Mouse (Mus musculus): Measurements from ENCODE around the gene Csrp3. TPM values are rescaled to one million over a fixed set of nuclear protein-coding genes. Genes with fewer than 3 reads are reported as not detected.

Gene Csrp3
- polyA plus RNA-seq, 1 experiment from 2014 or later: 1.4 TPM

DNA sequence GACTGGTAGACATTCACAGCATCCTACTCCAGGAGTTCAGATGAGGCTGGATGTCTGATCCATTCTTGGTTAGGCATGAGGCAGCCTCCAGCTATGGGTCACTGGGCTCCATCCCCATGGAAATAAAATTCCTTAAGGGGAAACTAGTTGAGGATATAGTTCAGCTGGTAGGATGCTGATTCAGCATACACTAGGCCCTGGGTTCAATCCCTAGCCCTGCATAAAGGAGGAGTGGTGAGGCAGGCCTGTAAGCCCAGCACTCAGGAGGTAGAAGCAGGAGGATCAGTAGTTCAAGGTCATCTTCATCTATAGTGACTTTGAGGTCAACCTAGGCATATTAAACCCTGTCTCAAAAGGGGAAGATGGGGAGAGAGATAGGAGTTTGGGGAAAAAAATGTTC, 16.4 kb upstream of the Csrp3 start:
- H3K9me3 ChIP-seq: no peaks in the 10 kb centered on the region
- H3K27ac ChIP-seq: no peak overlapping the region
- no peaks in the 10 kb centered on the region for H3K4me1 ChIP-seq (replicated peaks)
- H3K27me3 ChIP-seq: no peaks in the 10 kb centered on the region
- no peak overlapping the region for H3K9ac ChIP-seq
- H3K4me3 ChIP-seq: no peak overlapping the region
- ATAC-seq (ENCODE audit: low FRiP score): no peak
- H3K36me3 ChIP-seq: 0 out of 2 replicates have a peak, but pooled peaks cover 4% of the 10 kb centered on the region
- no peak overlapping the region for H3K4me2 ChIP-seq

GRCm38 (mm10) chr7:48861796-48862195, 14.0 kb upstream of the Csrp3 start:
- 87% methylated on average over 4 of the region's 4 CpGs for WGBS
- Histone ChIP-seq H3K9ac (no peak overlapping the region), H3K4me2 (no peak overlapping the region), H3K4me1 (replicated peaks) (no peaks in the 10 kb centered on the region), H3K27me3 (no peaks in the 10 kb centered on the region), H3K9me3 (no peaks in the 10 kb centered on the region), H3K4me3 (no peak overlapping the region), H3K36me3 (0 out of 2 replicates have a peak, but pooled peaks cover 4% of the 10 kb centered on the region), H3K27ac (no peak overlapping the region)
- ATAC-seq (ENCODE audit: low FRiP score): no peak

DNA sequence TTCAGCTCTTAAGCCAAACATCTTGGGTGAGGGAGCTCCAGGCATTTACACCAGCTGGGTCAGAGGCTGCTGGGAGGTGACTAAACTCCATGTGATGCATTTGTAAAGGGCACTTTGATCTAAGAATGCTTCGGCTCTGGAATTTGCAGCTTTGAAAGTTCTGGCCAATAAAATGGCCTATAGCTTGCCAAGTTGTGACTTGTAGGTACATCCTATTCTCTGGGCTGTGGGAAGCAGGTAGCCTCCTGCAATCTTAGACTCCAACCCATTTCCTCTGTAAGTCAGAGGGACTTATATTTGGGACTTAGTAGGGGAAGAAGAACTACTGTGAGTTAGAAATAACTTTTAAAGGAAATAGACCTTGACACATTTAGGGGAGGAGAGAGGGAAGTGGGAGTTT, 13.1 kb upstream of the Csrp3 start:
- no peak for ATAC-seq (ENCODE audit: low FRiP score)
- Histone ChIP-seq H3K4me3 (no peak overlapping the region), H3K27me3 (no peaks in the 10 kb centered on the region), H3K4me1 (replicated peaks) (no peaks in the 10 kb centered on the region), H3K36me3 (0 out of 2 replicates have a peak, but pooled peaks cover 3% of the 10 kb centered on the region), H3K9ac (no peak overlapping the region), H3K27ac (no peak overlapping the region), H3K9me3 (no peaks in the 10 kb centered on the region), H3K4me2 (no peak overlapping the region)
- WGBS: 76% methylated on average over 1 of the region's 1 CpGs

- Histone ChIP-seq H3K4me1 (replicated peaks) (no peaks in the 10 kb centered on the region), H3K36me3 (no peaks in the 10 kb centered on the region), H3K27me3 (no peaks in the 10 kb centered on the region), H3K4me3 (no peak overlapping the region), H3K9ac (no peak overlapping the region), H3K9me3 (no peaks in the 10 kb centered on the region), H3K27ac (no peak overlapping the region), H3K4me2 (no peak overlapping the region)
- 93% methylated on average over 4 of the region's 4 CpGs for WGBS
- ATAC-seq (ENCODE audit: low FRiP score): no peak
Measured at GRCm38 (mm10) chr7:48859362-48859761, 11.5 kb upstream of the Csrp3 start.

- Histone ChIP-seq H3K27ac (no peak overlapping the region), H3K36me3 (no peaks in the 10 kb centered on the region), H3K9me3 (no peaks in the 10 kb centered on the region), H3K4me2 (no peak overlapping the region), H3K9ac (no peak overlapping the region), H3K27me3 (no peaks in the 10 kb centered on the region), H3K4me3 (no peak overlapping the region), H3K4me1 (replicated peaks) (no peaks in the 10 kb centered on the region)
- no peak for ATAC-seq (ENCODE audit: low FRiP score)
- 79% methylated on average over 1 of the region's 1 CpGs for WGBS
Measured at GRCm38 (mm10) chr7:48858257-48858656, 10.4 kb upstream of the Csrp3 start.

DNA sequence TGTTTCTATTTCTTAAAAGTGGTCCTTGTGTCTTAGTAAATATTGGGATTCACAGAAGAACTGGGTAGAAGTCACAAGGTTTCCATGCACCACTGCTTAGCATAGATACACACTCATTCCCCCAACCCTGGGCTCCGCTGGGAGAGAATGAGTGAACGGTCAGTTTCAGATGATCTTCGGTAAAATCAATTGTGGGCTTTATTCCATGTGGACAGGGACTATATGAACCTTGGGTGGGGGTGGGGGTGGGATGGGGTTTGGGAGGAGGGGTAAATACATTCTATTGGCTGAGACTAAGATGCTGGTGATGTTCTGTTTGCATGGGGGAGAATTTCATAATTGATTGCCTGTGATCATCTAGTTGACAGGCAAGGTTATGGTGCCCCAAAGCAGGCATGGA, 7.6 kb upstream of the Csrp3 start:
- 93% methylated on average over 3 of the region's 3 CpGs for WGBS
- ATAC-seq (ENCODE audit: low FRiP score): no peak
- Histone ChIP-seq H3K4me3 (no peak overlapping the region), H3K27me3 (no peaks in the 10 kb centered on the region), H3K4me2 (no peak overlapping the region), H3K27ac (no peak overlapping the region), H3K4me1 (replicated peaks) (0 out of 2 replicates have a peak, but pooled peaks cover 7% of the 10 kb centered on the region), H3K36me3 (no peaks in the 10 kb centered on the region), H3K9me3 (no peaks in the 10 kb centered on the region), H3K9ac (no peak overlapping the region)

GRCm38 (mm10) chr7:48853496-48853895, 5.7 kb upstream of the Csrp3 start:
- no peaks in the 10 kb centered on the region for H3K9me3 ChIP-seq
- ATAC-seq (ENCODE audit: low FRiP score): no peak
- 0 out of 2 replicates have a peak, but pooled peaks cover 7% of the 10 kb centered on the region for H3K4me1 ChIP-seq (replicated peaks)
- no peak overlapping the region for H3K9ac ChIP-seq
- 89% methylated on average over 13 of the region's 13 CpGs for WGBS
- H3K4me3 ChIP-seq: no peak overlapping the region
- no peaks in the 10 kb centered on the region for H3K36me3 ChIP-seq
- H3K4me2 ChIP-seq: no peak overlapping the region
- H3K27ac ChIP-seq: no peak overlapping the region
- H3K27me3 ChIP-seq: 0 out of 2 replicates have a peak, but pooled peaks cover 5% of the 10 kb centered on the region

- Histone ChIP-seq H3K27ac (no peak overlapping the region), H3K9me3 (no peaks in the 10 kb centered on the region), H3K4me1 (replicated peaks) (peaks cover 18% of the 10 kb centered on the region), H3K27me3 (peaks cover 20% of the 10 kb centered on the region), H3K4me3 (no peak overlapping the region), H3K9ac (no peak overlapping the region), H3K4me2 (no peak overlapping the region), H3K36me3 (no peaks in the 10 kb centered on the region)
- WGBS: 51% methylated on average over 6 of the region's 6 CpGs
- ATAC-seq (ENCODE audit: low FRiP score): no peak
Measured at GRCm38 (mm10) chr7:48851529-48852104, 3.8 kb upstream of the Csrp3 start.

DNA sequence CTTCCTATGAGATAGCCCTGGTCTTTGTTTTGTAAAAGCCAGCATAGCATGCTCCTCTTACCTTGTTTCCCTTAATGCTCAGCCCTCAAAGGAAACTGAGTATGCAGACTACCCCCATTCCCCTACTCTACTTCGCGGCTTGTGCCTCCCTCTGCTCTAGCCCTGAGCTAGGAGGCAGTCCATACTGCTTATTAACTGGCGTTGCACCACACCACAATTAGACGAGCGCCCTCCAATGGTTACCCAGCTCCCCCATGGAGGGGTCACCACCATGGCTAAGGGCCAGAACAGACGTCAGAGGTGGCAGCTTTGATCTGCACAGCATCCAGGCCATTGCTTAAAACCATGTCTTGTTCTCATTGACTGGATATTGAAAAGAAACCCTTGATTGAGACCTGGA, 1.1 kb downstream of the Csrp3 start:
- Histone ChIP-seq H3K4me1 (replicated peaks) (peaks cover 16% of the 10 kb centered on the region), H3K27ac (no peak overlapping the region), H3K36me3 (no peaks in the 10 kb centered on the region), H3K9ac (no peak overlapping the region), H3K4me2 (no peak overlapping the region), H3K27me3 (peaks cover 69% of the 10 kb centered on the region), H3K4me3 (no peak overlapping the region), H3K9me3 (no peaks in the 10 kb centered on the region)
- 53% methylated on average over 6 of the region's 6 CpGs for WGBS
- no peak for ATAC-seq (ENCODE audit: low FRiP score)

GRCm38 (mm10) chr7:48845213-48845973, 2.4 kb downstream of the Csrp3 start:
- Histone ChIP-seq H3K4me2 (no peak overlapping the region), H3K4me1 (replicated peaks) (peaks cover 11% of the 10 kb centered on the region), H3K27me3 (peaks cover 82% of the 10 kb centered on the region), H3K4me3 (no peak overlapping the region), H3K9me3 (no peaks in the 10 kb centered on the region), H3K27ac (no peak overlapping the region), H3K36me3 (no peaks in the 10 kb centered on the region), H3K9ac (no peak overlapping the region)
- no peak for ATAC-seq (ENCODE audit: low FRiP score)
- WGBS: 87% methylated on average over 12 of the region's 12 CpGs

GRCm38 (mm10) chr7:48843541-48843940, 4.3 kb downstream of the Csrp3 start:
- Histone ChIP-seq H3K4me2 (no peak overlapping the region), H3K36me3 (no peaks in the 10 kb centered on the region), H3K27ac (no peak overlapping the region), H3K9me3 (no peaks in the 10 kb centered on the region), H3K9ac (no peak overlapping the region), H3K27me3 (peaks cover 96% of the 10 kb centered on the region), H3K4me1 (replicated peaks) (peaks cover 11% of the 10 kb centered on the region), H3K4me3 (no peak overlapping the region)
- WGBS: 92% methylated on average over 5 of the region's 5 CpGs
- no peak for ATAC-seq (ENCODE audit: low FRiP score)

DNA sequence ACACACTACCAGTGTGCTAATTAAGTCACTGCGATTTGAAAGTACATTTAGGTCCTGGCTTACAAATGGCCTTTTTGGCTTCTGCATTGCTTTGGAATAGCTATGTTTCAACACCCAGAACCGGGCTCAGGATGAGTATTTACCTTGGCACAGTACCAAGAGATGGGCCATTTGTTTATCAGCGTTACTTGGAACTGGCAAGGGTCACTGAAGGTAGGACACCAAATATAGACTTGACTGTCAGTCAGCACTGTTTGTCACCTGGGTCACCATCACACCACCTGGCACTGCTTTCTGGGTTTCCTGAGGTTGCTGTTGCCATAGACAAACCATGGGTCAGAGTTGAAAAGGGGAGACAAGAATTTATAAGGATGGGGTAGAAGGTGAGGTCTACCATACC, 5.5 kb downstream of the Csrp3 start:
- WGBS: 78% methylated on average over 3 of the region's 3 CpGs
- Histone ChIP-seq H3K36me3 (no peaks in the 10 kb centered on the region), H3K4me1 (replicated peaks) (0 out of 2 replicates have a peak, but pooled peaks cover 2% of the 10 kb centered on the region), H3K4me3 (no peak overlapping the region), H3K27me3 (peaks cover 98% of the 10 kb centered on the region), H3K27ac (no peak overlapping the region), H3K9me3 (no peaks in the 10 kb centered on the region), H3K4me2 (no peak overlapping the region), H3K9ac (no peak overlapping the region)
- no peak for ATAC-seq (ENCODE audit: low FRiP score)

- 68% methylated on average over 4 of the region's 4 CpGs for WGBS
- no peaks in the 10 kb centered on the region for H3K9me3 ChIP-seq
- H3K4me1 ChIP-seq (replicated peaks): no peaks in the 10 kb centered on the region
- no peak overlapping the region for H3K4me3 ChIP-seq
- ATAC-seq (ENCODE audit: low FRiP score): no peak
- peaks cover 98% of the 10 kb centered on the region for H3K27me3 ChIP-seq
- no peak overlapping the region for H3K9ac ChIP-seq
- no peak overlapping the region for H3K27ac ChIP-seq
- no peak overlapping the region for H3K4me2 ChIP-seq
- H3K36me3 ChIP-seq: no peaks in the 10 kb centered on the region
Measured at GRCm38 (mm10) chr7:48841538-48841937, 6.3 kb downstream of the Csrp3 start.
